Mouse (Mus musculus) spleen, adult 2 months (tissue): ENCODE results near the gene Cyp8b1. TPM values are rescaled to one million over a fixed set of nuclear protein-coding genes. Genes with fewer than 3 reads are reported as not detected.

ENCODE experiments used
- DNase-seq, 2 experiments: peaks; one replicate each; pipeline versions ENCODE4 v3.0.0 to v3.0.0-alpha.2; 2012 to 2021; ENCODE audit warnings: low spot score in 2 of 2, low read depth in 1 of 2
- H3K27ac ChIP-seq: fragments of 200-500 bp; 2 replicates; pipeline ENCODE4 v1.5.1; 2012; ENCODE audit warnings: low read length, inconsistent platforms; ENCODE audit not compliant: insufficient read depth
- H3K27me3 ChIP-seq: fragments of 200-500 bp; 2 replicates; pipeline ENCODE4 v1.6.1; 2012; ENCODE audit warnings: mild to moderate bottlenecking, moderate library complexity, low read length, inconsistent platforms; ENCODE audit not compliant: control insufficient read depth, insufficient read depth
- H3K36me3 ChIP-seq: fragments of 200-500 bp; 2 replicates; pipeline ENCODE4 v1.6.1; 2012; ENCODE audit warnings: mild to moderate bottlenecking, low read length, inconsistent platforms; ENCODE audit not compliant: control insufficient read depth, insufficient read depth
- H3K4me1 ChIP-seq: fragments of 200-500 bp; 2 replicates; pipeline ENCODE4 v1.6.1; 2011; ENCODE audit warnings: inconsistent platforms; ENCODE audit not compliant: control insufficient read depth, insufficient read depth, insufficient read length
- H3K4me3 ChIP-seq: fragments of 200-500 bp; 2 replicates; pipeline ENCODE4 v1.5.1; 2011; ENCODE audit warnings: mild to moderate bottlenecking, inconsistent platforms; ENCODE audit not compliant: insufficient read depth, insufficient read length; ENCODE audit errors: extremely low read depth
- CTCF ChIP-seq: fragments of 200-500 bp; IDR thresholded peaks from 2 replicates; pipeline ENCODE4 v1.5.1; 2011; ENCODE audit warnings: mild to moderate bottlenecking, inconsistent platforms; ENCODE audit not compliant: insufficient read depth, insufficient read length, insufficient replicate concordance; ENCODE audit errors: extremely low read depth
- POLR2A ChIP-seq: fragments of 200-500 bp; IDR thresholded peaks from 2 replicates; pipeline ENCODE4 v1.6.1; 2011; ENCODE audit warnings: low read depth, low read length, inconsistent platforms
- WGBS: fragments of 180-500 bp; shearing (Covaris S2); methylation state at CpG from one replicate; pipeline ENCODE4 v1.1.7; 2018; 5-methylcytosine and 5-hydroxymethylcytosine counted together
- polyA plus RNA-seq: library from polyadenylated mRNA; depleted of rRNA; stranded (reverse); fragments of >200 nt; gene quantifications from 2 replicates; pipeline ENCODE4 v1.2.3, GENCODE M21; 2012

The Cyp8b1 gene
- polyA plus RNA-seq, 1 experiment, result 0.25 TPM

- Histone ChIP-seq H3K4me3 (no peak overlapping the region), H3K36me3 (no peaks in the 10 kb centered on the region), H3K27ac (no peak overlapping the region), H3K4me1 (peaks cover 37% of the 10 kb centered on the region; the same call in 1 of the 2 replicates), H3K27me3 (no peaks in the 10 kb centered on the region)
- no peak for DNase-seq
- 67% methylated on average over 5 of the region's 5 CpGs for WGBS
- no peak for TF ChIP-seq CTCF
Observed at GRCm38 (mm10) chr9:121901710-121902700, 14.1 kb downstream of the Cyp8b1 start.

GRCm38 (mm10) chr9:121900282-121900855 is 15.7 kb downstream of the Cyp8b1 start:
- Histone ChIP-seq H3K27ac (no peak overlapping the region), H3K36me3 (no peaks in the 10 kb centered on the region), H3K27me3 (no peaks in the 10 kb centered on the region), H3K4me3 (no peak overlapping the region), H3K4me1 (peaks cover 40% of the 10 kb centered on the region; the same call in 1 of the 2 replicates)
- WGBS, result 41% methylated on average over 5 of the region's 5 CpGs
- no peak for DNase-seq
- TF ChIP-seq POLR2A (no peak), CTCF (no peak)

- TF ChIP-seq CTCF (no peak), POLR2A (no peak)
- H3K27ac ChIP-seq, result no peak overlapping the region
- no peaks in the 10 kb centered on the region for H3K36me3 ChIP-seq
- WGBS, result 90% methylated on average over 6 of the region's 6 CpGs
- H3K4me3 ChIP-seq, result no peak overlapping the region
- no peaks in the 10 kb centered on the region for H3K27me3 ChIP-seq
- DNase-seq, result no peak
- H3K4me1 ChIP-seq, result peaks cover 34% of the 10 kb centered on the region; the same call in 1 of the 2 replicates
Observed at GRCm38 (mm10) chr9:121899306-121899705, 16.8 kb downstream of the Cyp8b1 start.

GRCm38 (mm10) chr9:121898245-121898644 is 17.9 kb downstream of the Cyp8b1 start, which contains the start of gene Ackr2:
Gene Ackr2 (plus strand): TSS chr9:121898355.
- TF ChIP-seq POLR2A (no peak), CTCF (no peak)
- Histone ChIP-seq H3K36me3 (no peaks in the 10 kb centered on the region), H3K4me3 (no peak within 1 kb of the TSS), H3K4me1 (peaks cover 24% of the 10 kb centered on the region; the same call in 1 of the 2 replicates), H3K27ac (no peak within 1 kb of the TSS), H3K27me3 (no peaks in the 10 kb centered on the region)
- WGBS, result 89% methylated on average over 9 of the region's 9 CpGs
- DNase-seq, result no peak

GRCm38 (mm10) chr9:121896820-121897219 is 19.3 kb downstream of the Cyp8b1 start:
- Histone ChIP-seq H3K4me3 (no peak overlapping the region), H3K36me3 (no peaks in the 10 kb centered on the region), H3K4me1 (peaks cover 20% of the 10 kb centered on the region; the same call in 1 of the 2 replicates), H3K27ac (no peak overlapping the region), H3K27me3 (no peaks in the 10 kb centered on the region)
- no peak for DNase-seq
- 47% methylated on average over 4 of the region's 4 CpGs for WGBS
- TF ChIP-seq POLR2A (no peak), CTCF (no peak)

GRCm38 (mm10) chr9:121895392-121895993 is 20.6 kb downstream of the Cyp8b1 start:
- 54% methylated on average over 7 of the region's 7 CpGs for WGBS
- TF ChIP-seq POLR2A, result no peak
- TF ChIP-seq CTCF, result no peak
- no peaks in the 10 kb centered on the region for H3K36me3 ChIP-seq
- no peaks in the 10 kb centered on the region for H3K27me3 ChIP-seq
- DNase-seq, result no peak
- peaks cover 12% of the 10 kb centered on the region; the same call in 1 of the 2 replicates for H3K4me1 ChIP-seq
- H3K27ac ChIP-seq, result no peak overlapping the region
- no peak overlapping the region for H3K4me3 ChIP-seq
